Mouse (Mus musculus): ENCODE measurements around the gene Clic5. TPM values are rescaled to one million over a fixed set of nuclear protein-coding genes. Genes with fewer than 3 reads are reported as not detected.

Gene Clic5
- polyA plus RNA-seq, 1 experiment from 2014 or later, result 83.6 TPM

GRCm38 (mm10) chr17:44297221-44297620 is 108.8 kb downstream of the Clic5 start:
- no peak overlapping the region for H3K27ac ChIP-seq (ENCODE audit: low read length)
- H3K9ac ChIP-seq (replicated peaks; ENCODE audit: low read depth), result no peak overlapping the region
- H3K9me3 ChIP-seq (ENCODE audit: low read length), result no peaks in the 10 kb centered on the region
- no peaks in the 10 kb centered on the region; the same call in 1 of the 2 replicates for H3K4me1 ChIP-seq (ENCODE audit: insufficient read depth, low read depth, low read length)
- H3K4me2 ChIP-seq (replicated peaks; ENCODE audit: low read depth, low read length), result no peak overlapping the region
- no peaks in the 10 kb centered on the region for H3K27me3 ChIP-seq (replicated peaks; ENCODE audit: insufficient read depth, low read length)
- H3K36me3 ChIP-seq (ENCODE audit: insufficient read depth, low read length), result no peaks in the 10 kb centered on the region
- 53% methylated on average over 1 of the region's 1 CpGs for WGBS
- no peak overlapping the region for H3K4me3 ChIP-seq (ENCODE audit: low read depth, low read length)
- no peak for DNase-seq (ENCODE audit: low spot score)
- ATAC-seq, result no peak
- TF ChIP-seq CTCF (IDR thresholded peaks at IDR 0.05) (no peak), EP300 (IDR thresholded peaks at IDR 0.05) (no peak)

DNA sequence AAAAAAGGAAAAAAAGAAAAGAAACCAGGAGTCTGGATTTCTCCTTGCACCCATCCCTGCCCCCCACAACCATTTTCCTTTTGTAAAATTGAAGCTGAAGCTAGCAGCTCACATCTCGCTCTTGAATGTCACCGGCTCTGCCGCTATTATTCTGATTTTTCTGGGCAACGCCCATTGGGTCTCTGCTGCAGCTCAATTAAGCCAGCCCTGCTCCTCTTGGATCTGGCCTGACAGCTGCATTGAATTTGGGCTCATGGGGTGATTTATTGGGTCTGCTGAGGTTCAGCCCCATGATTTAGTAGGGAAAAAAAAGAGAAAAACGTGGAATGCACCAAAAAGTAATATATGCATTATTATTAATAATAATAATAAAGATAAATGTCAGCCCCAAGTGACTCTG is 111.9 kb downstream of the Clic5 start:
- 29% methylated on average over 5 of the region's 5 CpGs for WGBS
- H3K4me3 ChIP-seq (ENCODE audit: low read depth, low read length), result no peak overlapping the region
- no peaks in the 10 kb centered on the region for H3K9me3 ChIP-seq (ENCODE audit: low read length)
- DNase-seq (ENCODE audit: low spot score) (no peak), ATAC-seq (no peak)
- no peak for TF ChIP-seq CTCF (IDR thresholded peaks at IDR 0.05)
- no peak for TF ChIP-seq EP300 (IDR thresholded peaks at IDR 0.05)
- H3K36me3 ChIP-seq (ENCODE audit: insufficient read depth, low read length), result no peaks in the 10 kb centered on the region
- no peak overlapping the region for H3K4me2 ChIP-seq (replicated peaks; ENCODE audit: low read depth, low read length)
- H3K27ac ChIP-seq (ENCODE audit: low read length), result no peak overlapping the region
- H3K9ac ChIP-seq (replicated peaks; ENCODE audit: low read depth), result no peak overlapping the region
- H3K4me1 ChIP-seq (ENCODE audit: insufficient read depth, low read depth, low read length), result no peaks in the 10 kb centered on the region; the same call in 1 of the 2 replicates
- no peaks in the 10 kb centered on the region for H3K27me3 ChIP-seq (replicated peaks; ENCODE audit: insufficient read depth, low read length)

- H3K9me3 ChIP-seq (ENCODE audit: low read length), result no peaks in the 10 kb centered on the region
- H3K4me1 ChIP-seq (ENCODE audit: insufficient read depth, low read depth, low read length), result no peaks in the 10 kb centered on the region; the same call in 1 of the 2 replicates
- H3K36me3 ChIP-seq (ENCODE audit: insufficient read depth, low read length), result no peaks in the 10 kb centered on the region
- peak overlapping the region; percentile 60 for H3K27ac ChIP-seq (ENCODE audit: low read length)
- peak; percentile 84 for ATAC-seq
- 7% methylated on average over 4 of the region's 4 CpGs for WGBS
- H3K4me3 ChIP-seq (ENCODE audit: low read depth, low read length), result no peak overlapping the region; the same call in 1 of the 2 replicates
- TF ChIP-seq EP300 (IDR thresholded peaks at IDR 0.05) (no peak), CTCF (IDR thresholded peaks at IDR 0.05) (no peak)
- DNase-seq (ENCODE audit: low spot score), result peak; percentile 74
- no peak overlapping the region for H3K9ac ChIP-seq (replicated peaks; ENCODE audit: low read depth)
- peak overlapping the region; percentile 44 for H3K4me2 ChIP-seq (replicated peaks; ENCODE audit: low read depth, low read length)
- H3K27me3 ChIP-seq (replicated peaks; ENCODE audit: insufficient read depth, low read length), result no peaks in the 10 kb centered on the region
Measured at GRCm38 (mm10) chr17:44300723-44301122, 112.3 kb downstream of the Clic5 start.

DNA sequence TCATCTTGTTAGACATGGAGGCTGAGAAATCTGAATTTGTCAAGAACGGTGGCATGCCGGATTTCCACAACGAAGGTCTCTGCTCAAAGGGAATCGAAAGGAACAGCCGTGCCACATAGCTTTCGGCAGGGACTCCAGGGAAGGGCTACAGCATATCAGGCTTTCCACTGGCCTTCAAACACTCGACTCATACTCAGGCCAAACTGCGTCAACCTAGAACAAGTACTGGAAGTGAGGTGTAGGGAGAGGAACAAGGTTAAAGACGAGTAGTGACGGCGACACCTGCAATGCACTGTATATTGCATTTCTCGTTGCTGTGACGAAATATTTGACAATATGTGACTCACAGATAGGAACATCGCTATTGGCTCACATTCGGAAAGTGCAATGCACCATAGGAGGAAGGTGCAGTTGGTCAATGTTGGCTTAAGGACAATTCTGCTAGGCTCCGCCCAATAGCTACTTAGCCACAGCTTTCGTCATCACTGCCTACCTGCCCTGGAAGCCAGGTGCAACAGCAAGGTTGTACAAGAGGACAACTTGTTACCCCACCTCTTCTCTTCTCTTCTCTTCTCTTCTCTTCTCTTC is 112.9 kb downstream of the Clic5 start:
- 42% methylated on average over 17 of the region's 17 CpGs for WGBS
- Histone ChIP-seq H3K9ac (replicated peaks; ENCODE audit: low read depth) (no peak overlapping the region), H3K27ac (ENCODE audit: low read length) (peak overlapping the region; percentile 60), H3K4me2 (replicated peaks; ENCODE audit: low read depth, low read length) (peak overlapping the region; percentile 44), H3K4me3 (ENCODE audit: low read depth, low read length) (no peak overlapping the region; the same call in 1 of the 2 replicates), H3K36me3 (ENCODE audit: insufficient read depth, low read length) (no peaks in the 10 kb centered on the region), H3K27me3 (replicated peaks; ENCODE audit: insufficient read depth, low read length) (no peaks in the 10 kb centered on the region), H3K9me3 (ENCODE audit: low read length) (no peaks in the 10 kb centered on the region), H3K4me1 (ENCODE audit: insufficient read depth, low read depth, low read length) (no peaks in the 10 kb centered on the region; the same call in 1 of the 2 replicates)
- DNase-seq (ENCODE audit: low spot score) (peak; percentile 75), ATAC-seq (peak; percentile 88)
- TF ChIP-seq EP300 (IDR thresholded peaks at IDR 0.05), result 0 out of 2 replicates have a peak, but pooled peaks have one; percentile 16
- TF ChIP-seq CTCF (IDR thresholded peaks at IDR 0.05), result no peak

DNA sequence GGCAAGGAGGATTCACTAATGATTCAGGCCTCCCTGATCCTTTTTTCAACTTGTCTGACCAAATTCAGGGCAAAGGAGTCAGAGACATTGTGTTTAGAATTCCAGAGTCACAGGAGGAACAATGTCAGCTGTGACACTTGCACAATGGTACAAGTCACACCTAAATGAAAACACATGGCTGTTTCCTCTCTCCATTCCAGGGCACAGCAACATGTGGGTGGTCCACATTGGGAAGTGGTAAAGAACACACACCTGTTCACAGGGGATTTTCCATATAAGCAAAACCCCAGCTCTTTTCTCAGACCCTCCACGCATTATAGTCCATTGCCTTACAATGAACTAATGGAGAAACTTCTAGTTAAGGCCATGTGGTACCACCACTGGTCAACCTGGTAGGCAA is 115.7 kb downstream of the Clic5 start:
- no peaks in the 10 kb centered on the region; the same call in 1 of the 2 replicates for H3K4me1 ChIP-seq (ENCODE audit: insufficient read depth, low read depth, low read length)
- H3K9me3 ChIP-seq (ENCODE audit: low read length), result no peaks in the 10 kb centered on the region
- H3K27me3 ChIP-seq (replicated peaks; ENCODE audit: insufficient read depth, low read length), result no peaks in the 10 kb centered on the region
- H3K4me3 ChIP-seq (ENCODE audit: low read depth, low read length), result no peak overlapping the region
- H3K36me3 ChIP-seq (ENCODE audit: insufficient read depth, low read length), result no peaks in the 10 kb centered on the region
- TF ChIP-seq CTCF (IDR thresholded peaks at IDR 0.05), result no peak
- TF ChIP-seq EP300 (IDR thresholded peaks at IDR 0.05), result no peak
- H3K9ac ChIP-seq (replicated peaks; ENCODE audit: low read depth), result no peak overlapping the region
- no peak for DNase-seq (ENCODE audit: low spot score)
- H3K4me2 ChIP-seq (replicated peaks; ENCODE audit: low read depth, low read length), result no peak overlapping the region
- H3K27ac ChIP-seq (ENCODE audit: low read length), result no peak overlapping the region
- no peak for ATAC-seq
- 93% methylated on average over 1 of the region's 1 CpGs for WGBS

GRCm38 (mm10) chr17:44309914-44310622 is 121.7 kb downstream of the Clic5 start:
- Histone ChIP-seq H3K4me2 (replicated peaks; ENCODE audit: low read depth, low read length) (no peak overlapping the region), H3K9me3 (ENCODE audit: low read length) (no peaks in the 10 kb centered on the region), H3K27ac (ENCODE audit: low read length) (no peak overlapping the region), H3K4me3 (ENCODE audit: low read depth, low read length) (no peak overlapping the region), H3K9ac (replicated peaks; ENCODE audit: low read depth) (no peak overlapping the region), H3K27me3 (replicated peaks; ENCODE audit: insufficient read depth, low read length) (no peaks in the 10 kb centered on the region), H3K36me3 (ENCODE audit: insufficient read depth, low read length) (no peaks in the 10 kb centered on the region), H3K4me1 (ENCODE audit: insufficient read depth, low read depth, low read length) (no peaks in the 10 kb centered on the region)
- no peak for ATAC-seq
- TF ChIP-seq EP300 (IDR thresholded peaks at IDR 0.05) (no peak), CTCF (IDR thresholded peaks at IDR 0.05) (no peak)
- WGBS, result 48% methylated on average over 10 of the region's 10 CpGs
- no peak for DNase-seq (ENCODE audit: low spot score)

Measured in lung, postnatal 0 days (tissue).